Mouse (Mus musculus) heart, embryonic 16.5 days (tissue): ENCODE data around the gene Sirpa. TPM values are rescaled to one million over a fixed set of nuclear protein-coding genes. Genes with fewer than 3 reads are reported as not detected.

Experiments used
- ATAC-seq: fragments of 200-750 bp; cut with Nextera tagmentation; replicated peaks from 2 replicates; pipeline ENCODE4 v1.8.0; 2017; ENCODE audit warnings: moderate number of reproducible peaks; ENCODE audit not compliant: insufficient read depth, low FRiP score; ENCODE audit errors: extremely low read depth
- H3K27ac ChIP-seq: fragments of 300-500 bp; sonication (generic); 2 replicates; pipeline ENCODE4 v1.5.1; 2014; ENCODE audit warnings: mild to moderate bottlenecking, low read length, control low read depth, moderate library complexity
- H3K27me3 ChIP-seq: fragments of 300-500 bp; sonication (generic); 2 replicates; pipeline ENCODE4 v1.6.1; 2014; ENCODE audit warnings: low read length, mixed read lengths; ENCODE audit not compliant: control insufficient read depth, insufficient read depth
- H3K36me3 ChIP-seq: fragments of 300-500 bp; sonication (generic); 2 replicates; pipeline ENCODE4 v1.6.1; 2014; ENCODE audit not compliant: control insufficient read depth, insufficient read depth
- H3K4me1 ChIP-seq: fragments of 300-500 bp; sonication (generic); 2 replicates; pipeline ENCODE4 v1.6.1; 2014; ENCODE audit warnings: low read length, mixed read lengths; ENCODE audit not compliant: control insufficient read depth, insufficient read depth
- H3K4me2 ChIP-seq: fragments of 300-500 bp; sonication (generic); 2 replicates; pipeline ENCODE4 v1.6.1; 2014; ENCODE audit warnings: low read depth, mild to moderate bottlenecking, control low read depth, low read length
- H3K4me3 ChIP-seq: fragments of 300-500 bp; sonication (generic); 2 replicates; pipeline ENCODE4 v1.5.1; 2014; ENCODE audit warnings: mild to moderate bottlenecking, control low read depth, low read length
- H3K9ac ChIP-seq: fragments of 300-500 bp; sonication (generic); 2 replicates; pipeline ENCODE4 v1.6.1; 2014; ENCODE audit warnings: low read length, control low read depth
- H3K9me3 ChIP-seq: fragments of 300-500 bp; sonication (generic); replicated peaks from 2 replicates; pipeline ENCODE4 v1.6.1; 2016; ENCODE audit warnings: low read length; ENCODE audit not compliant: control insufficient read depth
- WGBS: fragments of 180-500 bp; shearing (Covaris S2); extraction: QIAGEN DNeasy Blood & Tissue Kit; methylation state at CpG from one replicate; pipeline ENCODE4 v1.1.7; 2014; 5-methylcytosine and 5-hydroxymethylcytosine counted together
- polyA plus RNA-seq: library from polyadenylated mRNA; unstranded; fragments of >200 nt; fragmentation: Nextera tagmentation; extraction: Ambion mirVana; gene quantifications from 2 replicates; pipeline ENCODE4 v1.2.1, GENCODE M21; 2015

Gene Sirpa
- polyA plus RNA-seq, 1 experiment from 2014 or later = 14.7 TPM

- Histone ChIP-seq H3K9ac (peak overlapping the region; percentile 94), H3K4me1 (peaks cover 18% of the 10 kb centered on the region)
These were observed 738 bp upstream of the Sirpa start for GRCm38 (mm10) chr2:129591897-129592296.

GRCm38 (mm10) chr2:129593141-129593875 lies 673 bp downstream of the Sirpa start:
- H3K27me3 ChIP-seq = no peaks in the 10 kb centered on the region
- peak overlapping the region; percentile 84 for H3K4me3 ChIP-seq
- H3K4me1 ChIP-seq = peaks cover 31% of the 10 kb centered on the region
- H3K27ac ChIP-seq = peak overlapping the region; percentile 97
- peak overlapping the region; percentile 90 for H3K4me2 ChIP-seq
- no peaks in the 10 kb centered on the region for H3K9me3 ChIP-seq
- peak overlapping the region; percentile 94 for H3K9ac ChIP-seq
- peak; percentile 85 for ATAC-seq
- no peaks in the 10 kb centered on the region for H3K36me3 ChIP-seq
- 1% methylated on average over 62 of the region's 77 CpGs for WGBS

More at GRCm38 (mm10) chr2:129591897-129592296, 738 bp upstream of the Sirpa start:
- H3K36me3 ChIP-seq = no peaks in the 10 kb centered on the region
- no peak for ATAC-seq
- peak overlapping the region; percentile 97 for H3K27ac ChIP-seq
- 98% methylated on average over 4 of the region's 4 CpGs for WGBS
- peak overlapping the region; percentile 84 for H3K4me3 ChIP-seq
- peak overlapping the region; percentile 90 for H3K4me2 ChIP-seq
- no peaks in the 10 kb centered on the region for H3K27me3 ChIP-seq
- H3K9me3 ChIP-seq = no peaks in the 10 kb centered on the region

DNA sequence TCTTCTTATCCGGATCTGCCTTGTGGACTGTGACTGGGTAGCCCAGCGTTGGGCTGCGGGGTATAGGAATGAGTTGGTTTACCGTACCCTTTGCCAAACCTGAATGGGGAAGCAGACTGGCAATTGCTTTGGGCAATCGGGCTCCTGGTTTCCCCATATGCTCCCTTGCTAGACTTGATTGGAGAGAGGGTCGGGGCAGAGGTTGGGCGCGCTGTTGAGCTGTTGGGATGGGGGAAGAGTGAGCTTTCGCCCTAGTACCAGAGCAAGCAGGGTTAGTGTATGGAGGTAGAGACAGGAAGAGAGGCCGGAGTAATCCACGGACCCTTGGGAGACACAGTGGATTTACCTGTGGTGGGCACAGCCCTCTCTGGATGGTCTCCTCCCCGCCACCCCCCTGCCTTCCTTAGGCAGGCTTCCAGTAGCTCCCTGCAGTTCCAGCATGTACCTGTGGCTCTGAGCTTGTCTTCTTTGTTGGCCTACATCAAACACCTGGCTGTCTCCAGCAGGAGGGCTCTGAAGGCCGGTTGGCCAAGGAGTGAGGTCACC lies 1.3 kb downstream of the Sirpa start:
- Histone ChIP-seq H3K27ac (peak overlapping the region; percentile 97), H3K4me1 (peaks cover 33% of the 10 kb centered on the region), H3K27me3 (no peaks in the 10 kb centered on the region), H3K4me3 (peak overlapping the region; percentile 84), H3K9ac (peak overlapping the region; percentile 94), H3K4me2 (peak overlapping the region; percentile 90), H3K36me3 (no peaks in the 10 kb centered on the region), H3K9me3 (no peaks in the 10 kb centered on the region)
- ATAC-seq = no peak
- 17% methylated on average over 13 of the region's 13 CpGs for WGBS

DNA sequence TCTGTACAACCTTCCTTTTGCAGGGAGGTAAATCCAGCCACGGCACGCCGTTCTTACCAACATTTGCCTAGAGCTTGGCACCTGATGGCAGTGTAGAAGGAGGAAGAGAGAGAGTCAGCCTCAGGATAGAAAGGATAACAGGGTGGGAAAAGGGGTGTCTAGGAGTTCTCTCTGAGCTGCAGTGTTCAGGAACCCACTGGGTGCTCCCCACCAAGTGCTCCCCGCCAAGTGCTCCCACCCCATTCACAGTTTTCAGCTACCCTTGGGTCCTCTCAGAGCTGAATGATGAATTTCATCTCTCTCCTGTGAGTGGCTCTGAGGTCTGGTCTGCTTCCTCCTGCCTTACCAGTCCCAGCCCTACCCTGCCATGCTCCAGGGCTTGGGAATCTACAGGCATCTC lies 1.9 kb downstream of the Sirpa start:
- Histone ChIP-seq H3K4me2 (peak overlapping the region; percentile 90), H3K4me3 (peak overlapping the region; percentile 84), H3K4me1 (peaks cover 34% of the 10 kb centered on the region), H3K9ac (no peak overlapping the region), H3K36me3 (no peaks in the 10 kb centered on the region), H3K9me3 (no peaks in the 10 kb centered on the region), H3K27ac (no peak overlapping the region), H3K27me3 (no peaks in the 10 kb centered on the region)
- WGBS = 78% methylated on average over 4 of the region's 4 CpGs
- ATAC-seq = no peak

DNA sequence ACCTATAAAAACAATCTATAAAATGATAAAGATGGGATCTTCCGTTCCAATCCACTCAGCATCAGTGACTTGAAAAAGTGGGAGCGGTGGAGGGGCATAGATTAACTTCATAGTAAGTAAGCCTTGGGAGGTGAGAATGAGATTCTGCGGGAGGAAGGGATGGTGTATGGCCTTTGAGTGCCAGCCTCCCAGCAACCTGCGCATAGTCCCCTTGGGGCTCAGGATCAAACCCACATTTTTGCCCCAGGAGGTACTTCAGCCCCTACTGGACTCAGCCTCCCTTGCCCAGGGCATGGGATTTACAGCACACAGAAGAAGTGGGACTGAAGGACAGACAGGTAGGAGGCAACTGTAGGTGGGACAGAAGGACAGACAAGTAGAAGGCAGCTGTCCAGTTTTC lies 2.6 kb downstream of the Sirpa start:
- Histone ChIP-seq H3K4me2 (no peak overlapping the region), H3K9ac (no peak overlapping the region), H3K4me1 (peaks cover 36% of the 10 kb centered on the region), H3K9me3 (no peaks in the 10 kb centered on the region), H3K36me3 (no peaks in the 10 kb centered on the region), H3K27me3 (no peaks in the 10 kb centered on the region), H3K27ac (no peak overlapping the region), H3K4me3 (no peak overlapping the region)
- ATAC-seq = no peak
- 79% methylated on average over 4 of the region's 4 CpGs for WGBS

DNA sequence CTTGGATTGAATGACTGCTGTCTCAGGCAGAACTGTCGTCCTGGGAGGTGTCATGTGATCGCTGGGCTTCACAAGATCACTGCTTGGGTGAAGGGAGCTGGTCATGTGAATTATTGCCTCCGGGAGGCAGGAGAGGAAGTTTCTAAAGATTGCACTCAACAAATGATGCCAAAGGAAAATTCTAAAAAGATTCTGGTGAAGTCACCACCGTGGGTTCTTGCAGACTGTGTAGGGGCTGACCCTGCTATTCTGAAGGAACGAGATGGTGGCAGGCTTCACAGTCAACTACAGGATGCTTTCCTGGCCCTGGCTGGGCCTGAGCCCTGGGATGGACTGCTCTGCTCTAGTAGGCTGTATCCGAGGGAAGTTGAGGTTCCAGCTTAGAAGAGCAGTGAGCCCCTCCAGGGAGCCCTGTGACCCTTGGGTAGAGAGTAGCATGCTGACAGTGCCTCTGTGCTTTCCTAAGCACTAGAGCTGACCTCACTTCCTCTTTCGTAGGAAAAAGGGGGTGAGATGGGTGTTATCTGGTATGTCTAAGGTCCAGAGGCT lies 3.1 kb downstream of the Sirpa start:
- no peaks in the 10 kb centered on the region for H3K9me3 ChIP-seq
- no peak overlapping the region for H3K9ac ChIP-seq
- peaks cover 38% of the 10 kb centered on the region for H3K4me1 ChIP-seq
- H3K27ac ChIP-seq = no peak overlapping the region
- H3K27me3 ChIP-seq = no peaks in the 10 kb centered on the region
- H3K4me2 ChIP-seq = no peak overlapping the region
- no peak overlapping the region for H3K4me3 ChIP-seq
- ATAC-seq = no peak
- 43% methylated on average over 7 of the region's 7 CpGs for WGBS
- no peaks in the 10 kb centered on the region for H3K36me3 ChIP-seq

DNA sequence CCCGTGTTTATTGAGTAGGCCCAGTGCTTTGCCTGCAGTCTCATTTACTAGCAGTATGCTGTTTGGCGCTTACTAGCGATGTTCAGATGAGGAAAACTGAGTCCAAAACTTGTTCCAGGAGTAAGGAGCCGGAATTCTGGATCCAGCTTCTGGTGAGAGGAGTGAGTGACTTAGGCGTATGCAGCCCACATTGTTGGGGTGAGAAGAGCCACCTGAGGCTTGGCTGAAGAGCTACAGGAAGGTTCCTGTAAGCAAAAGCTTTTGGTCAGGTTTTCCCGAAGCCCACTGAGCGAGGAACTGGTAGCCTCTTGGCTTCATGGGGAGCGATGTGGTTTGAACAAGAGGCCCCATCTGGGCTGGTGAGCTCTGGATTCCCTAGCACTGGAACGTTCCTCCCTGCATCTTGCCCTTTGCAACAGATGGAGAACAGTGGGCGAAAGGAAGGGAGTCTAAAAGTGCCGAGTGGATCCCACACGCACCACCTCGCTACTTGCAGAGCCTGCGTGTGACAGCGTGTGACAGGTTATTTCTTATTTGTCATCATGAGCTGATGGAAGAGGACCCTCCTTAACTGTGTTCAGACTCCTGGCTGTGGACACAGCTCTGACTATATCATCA lies 4.0 kb downstream of the Sirpa start:
- no peak overlapping the region for H3K27ac ChIP-seq
- no peaks in the 10 kb centered on the region for H3K9me3 ChIP-seq
- H3K27me3 ChIP-seq = no peaks in the 10 kb centered on the region
- no peak overlapping the region for H3K4me3 ChIP-seq
- no peak for ATAC-seq
- H3K4me1 ChIP-seq = peaks cover 42% of the 10 kb centered on the region
- no peaks in the 10 kb centered on the region for H3K36me3 ChIP-seq
- WGBS = 87% methylated on average over 15 of the region's 15 CpGs
- no peak overlapping the region for H3K4me2 ChIP-seq
- no peak overlapping the region for H3K9ac ChIP-seq

DNA sequence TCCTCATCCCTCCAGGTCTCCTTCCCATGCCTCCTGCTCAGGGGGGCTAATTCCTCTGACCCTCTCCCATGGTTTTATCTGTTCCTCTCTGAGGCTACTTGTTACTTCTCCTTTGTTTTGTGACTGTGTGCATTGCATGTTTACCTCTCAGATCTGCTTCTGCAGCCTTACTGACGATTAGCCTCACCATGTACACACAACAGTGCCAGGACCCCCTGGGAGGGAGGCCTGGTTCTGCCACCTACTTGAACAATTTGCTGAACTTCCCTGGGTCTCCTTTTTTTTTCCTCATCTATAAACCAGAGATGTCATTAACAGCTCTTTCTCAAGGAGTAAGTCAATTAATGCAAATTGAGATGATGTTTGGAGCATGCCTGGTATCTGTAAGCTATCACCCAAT lies 4.9 kb downstream of the Sirpa start:
- 55% methylated on average over 1 of the region's 1 CpGs for whole genome bisulfite sequencing
- Histone ChIP-seq H3K27me3 (no peaks in the 10 kb centered on the region), H3K27ac (no peak overlapping the region), H3K4me1 (peaks cover 35% of the 10 kb centered on the region), H3K4me3 (no peak overlapping the region), H3K4me2 (no peak overlapping the region), H3K9me3 (no peaks in the 10 kb centered on the region), H3K9ac (no peak overlapping the region), H3K36me3 (no peaks in the 10 kb centered on the region)
- ATAC-seq = no peak

DNA sequence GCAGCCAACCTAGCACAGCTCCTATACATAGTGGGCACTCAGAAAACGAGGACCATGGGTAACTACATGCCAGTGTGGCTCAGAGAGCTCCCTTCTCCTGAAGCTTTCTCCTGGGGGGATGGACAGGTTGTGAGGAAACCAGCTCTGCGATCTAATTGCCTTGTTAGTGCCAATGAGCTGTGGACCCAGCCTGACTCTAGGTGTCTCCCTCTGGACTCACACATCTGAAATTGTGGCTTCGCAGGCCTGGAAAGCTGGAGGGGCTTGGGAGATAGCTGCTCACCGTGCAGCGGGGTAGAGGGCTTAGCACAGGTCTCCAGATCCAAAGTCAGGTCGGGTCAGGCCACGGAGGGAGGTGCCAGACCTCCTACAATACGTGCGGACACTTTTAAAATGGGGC lies 5.5 kb downstream of the Sirpa start:
- H3K9ac ChIP-seq = no peak overlapping the region
- no peaks in the 10 kb centered on the region for H3K27me3 ChIP-seq
- 51% methylated on average over 9 of the region's 9 CpGs for WGBS
- H3K4me3 ChIP-seq = no peak overlapping the region
- H3K27ac ChIP-seq = no peak overlapping the region
- no peaks in the 10 kb centered on the region for H3K9me3 ChIP-seq
- H3K4me2 ChIP-seq = no peak overlapping the region
- peaks cover 35% of the 10 kb centered on the region for H3K4me1 ChIP-seq
- ATAC-seq = no peak
- H3K36me3 ChIP-seq = no peaks in the 10 kb centered on the region
